Mouse (Mus musculus) erythroblast, embryonic 14.5 days (primary cell): ENCODE measurements around the gene Msantd1. TPM values are rescaled to one million over a fixed set of nuclear protein-coding genes. Genes with fewer than 3 reads are reported as not detected.

ENCODE experiments used
- H3K27me3 ChIP-seq: 2 replicates; pipeline ENCODE4 v1.6.1; 2012; ENCODE audit warnings: inconsistent platforms; ENCODE audit not compliant: control insufficient read depth
- H3K36me3 ChIP-seq: 2 replicates; pipeline ENCODE4 v1.6.1; 2012; ENCODE audit warnings: mild to moderate bottlenecking, inconsistent platforms; ENCODE audit not compliant: control insufficient read depth
- H3K4me1 ChIP-seq: 2 replicates; pipeline ENCODE4 v1.6.1; 2012; ENCODE audit warnings: inconsistent platforms; ENCODE audit not compliant: control insufficient read depth
- H3K4me3 ChIP-seq: replicated peaks from 2 replicates; pipeline ENCODE3; 2012; ENCODE audit warnings: moderate library complexity, mild to moderate bottlenecking, inconsistent platforms
- H3K9me3 ChIP-seq: 2 replicates; pipeline ENCODE4 v1.6.1; 2012; ENCODE audit warnings: low read length, inconsistent platforms, mixed read lengths; ENCODE audit not compliant: control insufficient read depth
- GATA1 ChIP-seq: IDR thresholded peaks from 2 replicates; pipeline ENCODE4 v1.6.1; 2012; ENCODE audit warnings: low read length, inconsistent platforms, mixed read lengths
- TAL1 ChIP-seq: IDR thresholded peaks from 3 replicates; pipeline ENCODE4 v1.6.1; 2012; ENCODE audit warnings: low read length, inconsistent platforms, mixed read lengths
- polyA plus RNA-seq: library from polyadenylated mRNA; stranded (reverse); fragments of >175 nt; gene quantifications from 2 replicates; pipeline ENCODE4 v1.2.3, GENCODE M21; 2012

The Msantd1 gene
- polyA plus RNA-seq, 1 experiment: 0.81 TPM

DNA sequence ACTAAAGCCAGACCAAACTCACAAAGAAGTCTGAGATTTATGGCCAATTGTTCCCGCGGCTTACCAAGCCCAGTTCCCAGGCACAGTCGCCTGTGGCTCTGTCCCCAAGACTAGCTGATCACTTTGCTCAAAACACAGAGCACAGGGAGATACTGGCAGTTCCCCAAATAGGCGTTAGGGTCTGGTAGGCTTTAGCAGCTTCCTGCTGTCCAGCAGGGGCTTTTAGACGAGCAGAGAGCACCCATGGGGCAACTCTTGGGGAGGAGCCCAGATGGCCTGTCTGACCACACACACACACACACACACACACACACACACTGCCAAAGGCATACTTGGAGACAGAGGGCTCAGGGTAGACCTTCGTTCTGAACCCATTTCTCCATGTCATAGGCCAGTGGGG is 14.7 kb downstream of the Msantd1 start:
- H3K4me3 ChIP-seq: no peak overlapping the region
- no peak for TF ChIP-seq TAL1
- TF ChIP-seq GATA1: no peak
- H3K9me3 ChIP-seq: no peaks in the 10 kb centered on the region
- peaks cover 46% of the 10 kb centered on the region for H3K36me3 ChIP-seq
- H3K27me3 ChIP-seq: no peaks in the 10 kb centered on the region
- peaks cover 65% of the 10 kb centered on the region for H3K4me1 ChIP-seq

DNA sequence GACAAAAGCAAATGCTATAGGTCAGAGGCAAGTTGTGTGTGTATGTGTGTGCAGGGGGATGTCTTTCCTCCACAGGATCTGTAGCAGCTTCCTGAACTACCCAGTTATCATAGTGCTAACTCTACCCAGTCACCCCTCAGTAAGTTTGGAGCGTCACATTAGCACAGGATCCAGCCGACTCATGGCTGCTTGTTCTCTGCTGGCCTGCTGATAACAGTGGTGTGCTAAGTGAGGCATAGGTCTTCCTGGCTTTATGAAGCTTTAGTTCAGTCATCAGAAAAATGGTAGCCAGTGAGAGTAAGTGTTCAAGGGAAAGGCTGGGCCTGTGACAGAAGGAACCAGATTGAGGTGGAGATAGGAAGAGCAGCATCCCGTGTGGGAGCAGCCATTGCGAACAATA is 16.1 kb downstream of the Msantd1 start:
- Histone ChIP-seq H3K27me3 (no peaks in the 10 kb centered on the region), H3K9me3 (no peaks in the 10 kb centered on the region), H3K4me1 (peaks cover 58% of the 10 kb centered on the region), H3K4me3 (no peak overlapping the region), H3K36me3 (peaks cover 46% of the 10 kb centered on the region)
- TF ChIP-seq GATA1: peak; percentile 77
- peak; percentile 61 for TF ChIP-seq TAL1

DNA sequence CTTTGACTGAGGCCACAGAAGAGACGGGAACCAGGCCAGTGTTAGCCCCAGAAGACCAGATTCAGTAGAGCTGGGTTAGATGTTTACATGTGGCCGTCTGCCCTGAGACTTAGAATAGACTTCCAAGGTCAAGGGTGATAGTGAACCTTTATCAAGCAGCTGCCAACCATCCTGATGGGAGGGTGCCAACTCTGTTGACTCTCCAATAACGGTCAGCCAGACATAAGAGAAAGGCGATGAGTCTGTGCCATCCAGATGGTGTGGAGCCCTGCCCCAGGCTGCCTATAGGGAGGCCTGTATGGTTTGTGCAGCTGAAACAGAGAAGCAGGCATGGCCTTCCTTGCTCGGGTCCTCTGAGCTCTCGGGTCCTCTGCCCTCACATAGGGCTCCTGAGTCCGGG is 16.7 kb downstream of the Msantd1 start:
- Histone ChIP-seq H3K4me1 (peaks cover 58% of the 10 kb centered on the region), H3K4me3 (no peak overlapping the region), H3K27me3 (no peaks in the 10 kb centered on the region), H3K9me3 (no peaks in the 10 kb centered on the region), H3K36me3 (peaks cover 49% of the 10 kb centered on the region)
- TF ChIP-seq GATA1 (no peak), TAL1 (peak; percentile 39; the same call in 2 of the 3 replicates)

DNA sequence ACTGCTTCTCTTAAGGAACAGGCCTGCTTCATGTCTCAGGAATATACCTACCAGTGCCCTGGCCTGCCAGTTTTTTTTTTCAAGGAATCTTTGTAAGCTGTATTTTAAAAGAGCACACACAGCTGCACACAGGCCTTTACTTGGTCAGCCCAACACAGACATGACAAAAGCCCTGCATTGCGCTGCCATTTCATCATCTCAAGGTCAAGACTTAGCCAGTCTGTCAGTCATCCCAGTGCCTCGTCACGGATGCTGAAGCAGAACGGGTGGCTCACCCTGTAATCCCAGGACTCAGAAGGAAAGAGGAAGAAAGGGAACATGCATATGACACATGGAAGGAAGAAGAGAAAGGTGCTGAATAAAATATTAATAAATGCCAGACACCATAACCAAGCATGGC is 19.8 kb downstream of the Msantd1 start:
- Histone ChIP-seq H3K36me3 (peaks cover 44% of the 10 kb centered on the region), H3K9me3 (no peaks in the 10 kb centered on the region), H3K27me3 (no peaks in the 10 kb centered on the region), H3K4me3 (no peak overlapping the region), H3K4me1 (peaks cover 77% of the 10 kb centered on the region)
- TF ChIP-seq GATA1 (no peak), TAL1 (no peak)

DNA sequence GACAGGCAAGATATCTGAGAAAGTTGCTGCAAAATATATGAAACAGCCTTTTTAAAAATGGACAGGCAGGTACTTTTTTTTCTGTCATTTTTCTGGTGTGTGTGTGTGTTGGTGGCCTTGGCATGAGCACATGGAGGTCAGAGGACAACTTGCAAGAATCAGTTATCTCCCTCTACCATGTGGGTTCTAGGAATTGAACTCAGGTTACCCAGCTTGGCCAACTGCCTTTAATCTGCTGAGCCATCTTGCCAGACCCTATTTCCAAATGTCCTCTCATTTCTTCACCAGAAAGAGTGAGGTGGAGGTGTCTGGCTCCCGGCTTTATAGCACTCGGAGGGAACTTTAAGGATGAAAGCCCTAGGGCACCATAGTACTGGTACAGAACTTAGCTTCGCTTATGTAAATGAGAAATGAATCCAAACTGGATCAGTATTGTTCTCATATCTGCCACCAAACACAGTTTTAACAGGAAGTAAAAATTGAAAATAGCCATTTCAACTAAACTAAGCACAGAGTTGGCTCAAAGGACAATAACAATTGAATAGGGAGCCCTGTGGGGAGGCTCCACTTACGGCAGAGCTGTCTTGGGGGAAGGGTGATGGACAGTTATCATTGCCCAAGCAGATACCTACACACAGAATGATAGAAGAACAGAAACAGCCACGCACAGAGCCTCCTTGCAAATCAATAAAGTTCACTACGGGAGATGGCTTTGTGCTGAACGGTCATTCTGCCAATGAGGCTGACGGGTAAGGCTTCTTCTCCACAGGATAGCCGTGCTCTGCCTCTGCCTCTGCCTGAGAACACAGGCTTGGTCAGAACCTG is 22.6 kb downstream of the Msantd1 start:
- Histone ChIP-seq H3K4me1 (peaks cover 57% of the 10 kb centered on the region), H3K27me3 (no peaks in the 10 kb centered on the region), H3K4me3 (peak overlapping the region; percentile 29), H3K36me3 (peaks cover 17% of the 10 kb centered on the region), H3K9me3 (no peaks in the 10 kb centered on the region)
- TF ChIP-seq TAL1: peak; percentile 70
- peak; percentile 64 for TF ChIP-seq GATA1

DNA sequence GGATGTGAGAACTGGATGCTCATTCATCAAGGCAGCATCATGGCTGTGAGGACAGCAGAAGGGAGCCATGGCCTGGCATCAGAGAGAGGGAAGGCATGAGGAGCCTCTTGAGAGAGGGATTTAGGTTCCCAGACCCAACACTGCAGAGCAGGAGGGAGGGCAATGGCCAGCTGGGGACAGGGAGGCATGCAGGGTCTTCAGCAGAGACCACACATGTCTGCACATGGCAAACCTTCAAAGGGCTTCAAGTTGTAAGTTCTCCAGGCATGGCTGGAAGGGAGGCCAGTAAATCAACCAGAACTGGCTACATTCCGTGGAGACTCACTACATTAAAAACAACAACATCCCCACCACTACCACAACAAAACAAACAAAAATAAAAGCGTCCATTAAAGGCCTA is 23.3 kb downstream of the Msantd1 start:
- Histone ChIP-seq H3K9me3 (no peaks in the 10 kb centered on the region), H3K27me3 (no peaks in the 10 kb centered on the region), H3K4me3 (peak overlapping the region; percentile 29), H3K36me3 (peaks cover 13% of the 10 kb centered on the region), H3K4me1 (peaks cover 58% of the 10 kb centered on the region)
- TF ChIP-seq TAL1: no peak
- TF ChIP-seq GATA1: no peak

DNA sequence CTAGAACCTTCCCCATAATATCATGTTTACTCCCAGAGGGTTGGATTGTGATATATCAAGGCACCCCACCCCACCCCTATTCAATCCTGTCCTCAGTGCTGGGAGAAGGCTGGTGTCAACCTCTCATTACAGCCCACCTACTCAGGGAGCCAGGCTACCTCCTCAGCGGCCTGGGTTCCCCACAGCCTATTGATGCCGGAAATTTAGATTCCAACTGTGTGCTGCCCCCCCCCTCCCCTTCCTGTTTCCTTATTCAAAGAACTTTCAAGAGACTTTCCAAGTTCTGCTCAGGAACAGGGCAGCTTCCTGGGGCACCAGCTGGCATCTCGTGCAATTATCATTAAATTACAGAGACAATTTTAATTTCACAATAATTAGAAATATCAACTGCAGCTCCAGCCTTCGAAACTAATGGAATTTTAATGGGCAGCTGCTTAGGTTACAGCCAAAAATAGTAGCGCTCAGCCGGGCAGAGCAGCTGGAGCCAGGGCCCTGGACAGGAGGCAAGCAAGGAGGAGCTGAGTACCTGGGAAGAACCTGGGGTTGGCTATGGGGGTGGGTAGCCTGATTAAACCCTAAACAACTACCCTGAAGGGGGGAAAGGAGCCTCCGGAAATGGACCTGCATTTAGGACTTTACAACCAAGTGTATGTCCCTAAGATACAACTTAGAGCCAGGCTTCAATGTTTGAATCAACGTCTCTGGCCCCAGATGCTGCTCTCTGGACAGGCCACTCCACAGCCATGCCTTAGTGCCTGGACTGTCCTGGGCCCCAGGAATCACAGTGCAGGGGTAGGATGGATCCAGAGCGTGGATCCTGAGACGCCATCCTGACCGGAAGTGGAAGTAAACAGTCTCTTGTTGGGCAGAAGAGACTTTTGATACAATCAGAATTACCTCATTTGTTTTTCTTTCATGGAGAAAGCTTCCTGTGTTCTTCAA is 24.0 kb downstream of the Msantd1 start:
- H3K4me1 ChIP-seq: peaks cover 62% of the 10 kb centered on the region
- H3K27me3 ChIP-seq: no peaks in the 10 kb centered on the region
- TF ChIP-seq TAL1 (no peak), GATA1 (no peak)
- peaks cover 8% of the 10 kb centered on the region; the same call in 1 of the 2 replicates for H3K36me3 ChIP-seq
- no peak overlapping the region for H3K4me3 ChIP-seq
- H3K9me3 ChIP-seq: no peaks in the 10 kb centered on the region

DNA sequence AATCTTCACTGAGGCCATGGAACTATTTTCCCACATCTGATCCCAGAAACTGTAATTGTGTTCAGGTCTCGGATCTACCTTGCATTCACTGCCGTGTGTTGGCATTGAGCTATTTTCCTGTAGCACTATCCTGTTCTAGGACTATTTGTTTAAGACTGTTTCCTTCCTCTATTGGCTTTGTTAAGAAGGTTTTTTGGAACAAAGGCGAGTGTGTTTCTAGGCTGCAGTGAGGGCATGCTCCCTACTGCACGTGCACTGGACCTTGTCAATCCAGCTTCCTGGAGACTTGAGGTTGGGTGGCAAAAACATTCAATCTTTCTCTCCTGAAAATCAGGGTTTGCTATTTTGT is 24.6 kb downstream of the Msantd1 start:
- H3K9me3 ChIP-seq: no peaks in the 10 kb centered on the region
- TF ChIP-seq GATA1: no peak
- TF ChIP-seq TAL1: no peak

DNA sequence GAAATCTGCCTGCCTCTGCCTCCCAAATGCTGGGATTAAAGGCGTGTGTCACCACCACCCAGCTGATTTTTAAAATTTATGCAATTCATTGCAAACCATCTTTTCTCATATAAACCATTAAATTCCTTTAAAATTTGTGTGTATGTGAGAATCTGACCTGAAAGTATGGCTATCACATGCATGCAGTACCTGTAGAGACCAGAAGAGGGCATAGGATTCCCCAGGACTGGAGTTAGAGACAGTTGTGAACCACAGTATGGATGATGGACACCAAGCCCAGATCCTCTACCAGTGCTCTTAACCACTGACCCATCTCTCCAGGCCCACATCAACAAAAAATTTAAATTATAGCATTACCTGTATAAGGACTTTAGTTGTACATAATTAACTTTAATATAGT is 25.6 kb downstream of the Msantd1 start:
- peaks cover 8% of the 10 kb centered on the region; the same call in 1 of the 2 replicates for H3K36me3 ChIP-seq
- peaks cover 69% of the 10 kb centered on the region for H3K4me1 ChIP-seq
- TF ChIP-seq TAL1: no peak
- TF ChIP-seq GATA1: no peak
- no peaks in the 10 kb centered on the region for H3K27me3 ChIP-seq
- H3K4me3 ChIP-seq: no peak overlapping the region
- H3K9me3 ChIP-seq: no peaks in the 10 kb centered on the region

More for the DNA sequence above, 24.6 kb downstream of the Msantd1 start:
- H3K4me3 ChIP-seq: no peak overlapping the region
- H3K4me1 ChIP-seq: peaks cover 59% of the 10 kb centered on the region
- no peaks in the 10 kb centered on the region for H3K27me3 ChIP-seq
- H3K36me3 ChIP-seq: peaks cover 8% of the 10 kb centered on the region; the same call in 1 of the 2 replicates
